Mouse (Mus musculus): ENCODE measurements around the gene Fam151b. TPM values are rescaled to one million over a fixed set of nuclear protein-coding genes. Genes with fewer than 3 reads are reported as not detected.
A peak's percentile ranks its signal among the peaks of the same experiment; 100 is the strongest.

Gene Fam151b
- 0.24 and 0.32 TPM in 2 replicates for polyA plus RNA-seq (2014; fragmentation: Nextera tagmentation; extraction: Ambion mirVana)

GRCm38 (mm10) chr13:92483852-92484463 lies at the start of gene Fam151b:
Gene Fam151b, minus strand, starts transcription at chr13:92484015.
- 6% methylated on average over 19 of the region's 19 CpGs for WGBS
- peak within 1 kb of the TSS; percentile 47; the same call in 1 of the 2 replicates for H3K9ac ChIP-seq (replicated peaks; ENCODE audit: low read length)
- H3K9me3 ChIP-seq (ENCODE audit: control insufficient read depth, low read length), result no peaks in the 10 kb centered on the region
- H3K4me3 ChIP-seq (replicated peaks; ENCODE audit: low read depth, low read length), result peak within 1 kb of the TSS; percentile 42
- DNase-seq (peak; percentile 98), ATAC-seq (ENCODE audit: low FRiP score, low TSS enrichment) (peak; percentile 100)
- H3K27ac ChIP-seq (replicated peaks; ENCODE audit: low read depth, low read length), result peak within 1 kb of the TSS; percentile 73
- no peaks in the 10 kb centered on the region for H3K4me1 ChIP-seq (ENCODE audit: control insufficient read depth, insufficient read depth, low read length)
- peak within 1 kb of the TSS; percentile 66 for H3K4me2 ChIP-seq (ENCODE audit: low read length)
- H3K27me3 ChIP-seq (ENCODE audit: control insufficient read depth, insufficient read depth, low read length), result no peaks in the 10 kb centered on the region
- H3K36me3 ChIP-seq (ENCODE audit: control insufficient read depth, insufficient read depth, low read length), result no peaks in the 10 kb centered on the region

- WGBS, result 81% methylated on average over 2 of the region's 2 CpGs
Measured at GRCm38 (mm10) chr13:92532216-92532615, 48.4 kb upstream of the Fam151b start.

DNA sequence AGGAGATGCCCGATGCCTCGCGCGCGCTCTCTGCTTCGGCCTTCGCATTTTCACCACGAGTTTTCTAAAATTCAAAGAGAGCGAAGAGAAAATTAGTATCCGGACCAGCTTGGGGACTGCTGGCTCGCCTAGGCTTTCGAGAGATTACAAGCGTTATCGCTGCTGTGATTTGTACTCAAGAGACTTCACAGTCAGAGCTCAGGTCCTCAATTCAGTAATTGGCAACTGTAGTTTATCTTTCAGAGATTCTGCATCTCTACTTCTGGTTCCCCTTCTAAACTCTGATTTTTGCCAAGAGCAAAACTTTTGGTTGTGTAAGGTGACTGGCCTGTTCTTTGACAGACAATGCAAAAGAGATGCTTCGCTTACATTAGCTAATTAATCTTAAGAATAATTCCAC lies 47.4 kb upstream of the Fam151b start:
- no peaks in the 10 kb centered on the region for H3K9me3 ChIP-seq (ENCODE audit: control insufficient read depth, low read length)
- H3K27ac ChIP-seq (replicated peaks; ENCODE audit: low read depth, low read length), result peak overlapping the region; percentile 95
- H3K36me3 ChIP-seq (ENCODE audit: control insufficient read depth, insufficient read depth, low read length), result 0 out of 2 replicates have a peak, but pooled peaks cover 2% of the 10 kb centered on the region
- H3K4me2 ChIP-seq (ENCODE audit: low read length), result peak overlapping the region; percentile 61
- ATAC-seq (ENCODE audit: low FRiP score, low TSS enrichment) (peak; percentile 0; the same call in 1 of the 2 replicates), DNase-seq (no peak)
- WGBS, result 5% methylated on average over 15 of the region's 15 CpGs
- peaks cover 15% of the 10 kb centered on the region for H3K4me1 ChIP-seq (ENCODE audit: control insufficient read depth, insufficient read depth, low read length)
- peak overlapping the region; percentile 72 for H3K4me3 ChIP-seq (replicated peaks; ENCODE audit: low read depth, low read length)
- H3K9ac ChIP-seq (replicated peaks; ENCODE audit: low read length), result peak overlapping the region; percentile 94
- no peaks in the 10 kb centered on the region for H3K27me3 ChIP-seq (ENCODE audit: control insufficient read depth, insufficient read depth, low read length)

More at GRCm38 (mm10) chr13:92532216-92532615, 48.4 kb upstream of the Fam151b start:
- Histone ChIP-seq H3K9ac (replicated peaks; ENCODE audit: low read length) (no peak overlapping the region), H3K27ac (replicated peaks; ENCODE audit: low read depth, low read length) (no peak overlapping the region), H3K36me3 (ENCODE audit: control insufficient read depth, insufficient read depth, low read length) (0 out of 2 replicates have a peak, but pooled peaks cover 2% of the 10 kb centered on the region), H3K4me1 (ENCODE audit: control insufficient read depth, insufficient read depth, low read length) (peaks cover 15% of the 10 kb centered on the region), H3K4me2 (ENCODE audit: low read length) (no peak overlapping the region), H3K27me3 (ENCODE audit: control insufficient read depth, insufficient read depth, low read length) (no peaks in the 10 kb centered on the region), H3K9me3 (ENCODE audit: control insufficient read depth, low read length) (no peaks in the 10 kb centered on the region), H3K4me3 (replicated peaks; ENCODE audit: low read depth, low read length) (no peak overlapping the region)
- ATAC-seq (ENCODE audit: low FRiP score, low TSS enrichment) (no peak), DNase-seq (no peak)

DNA sequence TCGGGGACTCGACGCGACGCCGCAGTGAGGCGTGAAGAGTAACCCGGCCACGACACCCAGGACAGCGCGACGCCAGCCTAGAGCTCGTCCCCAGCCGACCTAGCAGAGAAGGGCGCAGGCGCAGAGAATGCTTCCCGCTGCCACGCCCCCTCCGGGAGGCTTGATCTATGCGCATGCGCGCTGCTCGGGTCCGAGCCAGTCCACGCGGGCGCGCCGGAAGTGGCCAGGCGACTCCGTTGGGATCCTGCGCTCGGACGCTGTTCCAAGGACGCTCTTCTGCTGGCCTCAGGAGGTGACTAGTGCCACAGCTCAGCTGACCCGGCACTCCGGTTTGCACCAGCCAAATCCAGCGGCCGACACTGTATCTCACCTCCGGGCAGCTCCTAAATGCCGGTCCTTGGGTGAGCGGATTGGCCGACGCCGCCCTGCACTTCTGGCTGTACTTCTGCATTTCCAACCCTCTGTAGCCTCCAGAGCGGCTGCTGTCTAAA lies 47.0 kb upstream of the Fam151b start, which contains the start of gene Zfyve16:
Zfyve16 (minus strand) TSS at position 148 of the 491 bp plus-strand sequence.
- Histone ChIP-seq H3K36me3 (ENCODE audit: control insufficient read depth, insufficient read depth, low read length) (0 out of 2 replicates have a peak, but pooled peaks cover 2% of the 10 kb centered on the region), H3K4me1 (ENCODE audit: control insufficient read depth, insufficient read depth, low read length) (peaks cover 15% of the 10 kb centered on the region), H3K27ac (replicated peaks; ENCODE audit: low read depth, low read length) (peak within 1 kb of the TSS; percentile 95), H3K27me3 (ENCODE audit: control insufficient read depth, insufficient read depth, low read length) (no peaks in the 10 kb centered on the region), H3K4me2 (ENCODE audit: low read length) (peak within 1 kb of the TSS; percentile 61), H3K9me3 (ENCODE audit: control insufficient read depth, low read length) (no peaks in the 10 kb centered on the region), H3K9ac (replicated peaks; ENCODE audit: low read length) (peak within 1 kb of the TSS; percentile 94), H3K4me3 (replicated peaks; ENCODE audit: low read depth, low read length) (peak within 1 kb of the TSS; percentile 72)
- peak; percentile 98 for ATAC-seq (ENCODE audit: low FRiP score, low TSS enrichment)
- under 1% methylated on average over 46 of the region's 46 CpGs for WGBS
- DNase-seq, result peak; percentile 99

GRCm38 (mm10) chr13:92529828-92530720 lies 46.3 kb upstream of the Fam151b start:
- 3% methylated on average over 47 of the region's 47 CpGs for WGBS
- Histone ChIP-seq H3K9ac (replicated peaks; ENCODE audit: low read length) (peak overlapping the region; percentile 94), H3K4me2 (ENCODE audit: low read length) (peak overlapping the region; percentile 61), H3K27ac (replicated peaks; ENCODE audit: low read depth, low read length) (peak overlapping the region; percentile 95), H3K36me3 (ENCODE audit: control insufficient read depth, insufficient read depth, low read length) (0 out of 2 replicates have a peak, but pooled peaks cover 2% of the 10 kb centered on the region), H3K9me3 (ENCODE audit: control insufficient read depth, low read length) (no peaks in the 10 kb centered on the region), H3K4me3 (replicated peaks; ENCODE audit: low read depth, low read length) (peak overlapping the region; percentile 72), H3K4me1 (ENCODE audit: control insufficient read depth, insufficient read depth, low read length) (peaks cover 15% of the 10 kb centered on the region), H3K27me3 (ENCODE audit: control insufficient read depth, insufficient read depth, low read length) (no peaks in the 10 kb centered on the region)
- peak; percentile 88; the same call in 1 of the 2 replicates for ATAC-seq (ENCODE audit: low FRiP score, low TSS enrichment)
- peak; percentile 72 for DNase-seq

- no peaks in the 10 kb centered on the region for H3K9me3 ChIP-seq (ENCODE audit: control insufficient read depth, low read length)
- no peak overlapping the region for H3K27ac ChIP-seq (replicated peaks; ENCODE audit: low read depth, low read length)
- no peak overlapping the region for H3K4me2 ChIP-seq (ENCODE audit: low read length)
- WGBS, result 93% methylated on average over 5 of the region's 5 CpGs
- ATAC-seq (ENCODE audit: low FRiP score, low TSS enrichment) (no peak), DNase-seq (no peak)
- peaks cover 40% of the 10 kb centered on the region for H3K36me3 ChIP-seq (ENCODE audit: control insufficient read depth, insufficient read depth, low read length)
- H3K9ac ChIP-seq (replicated peaks; ENCODE audit: low read length), result no peak overlapping the region
- H3K4me1 ChIP-seq (ENCODE audit: control insufficient read depth, insufficient read depth, low read length), result no peaks in the 10 kb centered on the region
- no peaks in the 10 kb centered on the region for H3K27me3 ChIP-seq (ENCODE audit: control insufficient read depth, insufficient read depth, low read length)
- H3K4me3 ChIP-seq (replicated peaks; ENCODE audit: low read depth, low read length), result no peak overlapping the region
Measured at GRCm38 (mm10) chr13:92523178-92523813, 39.5 kb upstream of the Fam151b start.

GRCm38 (mm10) chr13:92504871-92505270 lies 21.1 kb upstream of the Fam151b start:
- Histone ChIP-seq H3K4me2 (ENCODE audit: low read length) (no peak overlapping the region), H3K4me3 (replicated peaks; ENCODE audit: low read depth, low read length) (no peak overlapping the region), H3K4me1 (ENCODE audit: control insufficient read depth, insufficient read depth, low read length) (no peaks in the 10 kb centered on the region), H3K9ac (replicated peaks; ENCODE audit: low read length) (no peak overlapping the region), H3K9me3 (ENCODE audit: control insufficient read depth, low read length) (no peaks in the 10 kb centered on the region), H3K27ac (replicated peaks; ENCODE audit: low read depth, low read length) (no peak overlapping the region), H3K36me3 (ENCODE audit: control insufficient read depth, insufficient read depth, low read length) (peaks cover 57% of the 10 kb centered on the region), H3K27me3 (ENCODE audit: control insufficient read depth, insufficient read depth, low read length) (no peaks in the 10 kb centered on the region)
- ATAC-seq (ENCODE audit: low FRiP score, low TSS enrichment) (no peak), DNase-seq (no peak)
- WGBS, result 90% methylated on average over 12 of the region's 12 CpGs

GRCm38 (mm10) chr13:92491923-92492322 lies 8.1 kb upstream of the Fam151b start:
- ATAC-seq (ENCODE audit: low FRiP score, low TSS enrichment), result no peak
- 93% methylated on average over 1 of the region's 1 CpGs for WGBS
- Histone ChIP-seq H3K9me3 (ENCODE audit: control insufficient read depth, low read length) (no peaks in the 10 kb centered on the region), H3K27ac (replicated peaks; ENCODE audit: low read depth, low read length) (no peak overlapping the region), H3K36me3 (ENCODE audit: control insufficient read depth, insufficient read depth, low read length) (peaks cover 37% of the 10 kb centered on the region), H3K4me1 (ENCODE audit: control insufficient read depth, insufficient read depth, low read length) (no peaks in the 10 kb centered on the region), H3K4me3 (replicated peaks; ENCODE audit: low read depth, low read length) (no peak overlapping the region), H3K27me3 (ENCODE audit: control insufficient read depth, insufficient read depth, low read length) (no peaks in the 10 kb centered on the region), H3K4me2 (ENCODE audit: low read length) (no peak overlapping the region), H3K9ac (replicated peaks; ENCODE audit: low read length) (no peak overlapping the region)
- no peak for DNase-seq
